Mouse (Mus musculus): ENCODE results near the gene Dnmt3a. TPM values are rescaled to one million over a fixed set of nuclear protein-coding genes. Genes with fewer than 3 reads are reported as not detected.

The Dnmt3a gene
- 114 and 135 TPM in 2 replicates for polyA plus RNA-seq (2015; fragmentation: Nextera tagmentation; extraction: Ambion mirVana)

DNA sequence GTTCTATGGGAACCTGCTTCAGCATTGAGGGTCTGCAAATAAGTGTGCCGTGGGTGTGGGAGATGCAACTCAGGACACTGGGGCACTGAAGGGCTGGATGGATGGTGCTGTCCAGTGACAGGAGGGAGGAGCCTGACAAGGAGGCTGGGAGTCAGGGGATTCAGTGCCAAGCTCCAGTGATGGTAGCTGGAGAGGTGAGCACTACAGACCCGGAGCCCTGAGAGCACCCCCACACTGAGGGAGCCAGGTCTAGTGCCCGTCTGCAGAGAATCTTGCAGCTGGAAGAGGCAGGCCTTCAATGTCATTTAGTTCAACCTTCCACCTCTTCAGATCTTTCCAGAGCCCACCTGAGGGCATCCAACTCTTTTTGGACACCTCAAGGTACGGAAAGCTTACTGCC, at the start of gene Dnmt3a:
Gene Dnmt3a (plus strand): TSS at position 156 of the 400 bp plus-strand sequence.
- peak within 1 kb of the TSS; percentile 73 for H3K4me2 ChIP-seq (replicated peaks)
- peaks cover 35% of the 10 kb centered on the region for H3K4me1 ChIP-seq
- peak within 1 kb of the TSS; percentile 85 for H3K9ac ChIP-seq
- 25% methylated on average over 4 of the region's 4 CpGs for WGBS
- peak within 1 kb of the TSS; percentile 94 for H3K27ac ChIP-seq (replicated peaks)
- no peaks in the 10 kb centered on the region for H3K27me3 ChIP-seq
- H3K36me3 ChIP-seq = no peaks in the 10 kb centered on the region
- H3K4me3 ChIP-seq (replicated peaks) = peak within 1 kb of the TSS; percentile 71
- no peak for ATAC-seq (ENCODE audit: insufficient number of reproducible peaks, low FRiP score, low TSS enrichment, low read depth)
- no peaks in the 10 kb centered on the region for H3K9me3 ChIP-seq (replicated peaks)

DNA sequence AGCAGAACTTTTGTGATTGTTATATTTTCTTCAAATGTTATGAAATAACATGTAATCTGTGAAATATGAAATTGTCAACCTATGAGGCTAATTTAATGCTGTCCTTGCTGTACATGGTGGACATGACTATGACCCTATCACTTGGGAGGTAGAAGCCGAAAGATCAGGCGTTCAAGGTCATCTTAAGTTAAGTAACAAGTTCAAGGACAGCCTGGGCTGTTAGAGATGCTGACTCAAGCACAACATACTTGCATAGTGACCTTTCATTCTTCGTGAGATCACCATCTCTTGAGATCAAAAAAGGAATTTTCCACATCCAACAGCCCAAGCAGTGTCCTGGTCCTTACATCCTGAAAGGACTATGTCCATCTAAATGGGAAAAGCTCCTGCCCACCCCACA, 49.6 kb upstream of the Dnmt3a start:
- WGBS = 91% methylated on average over 3 of the region's 3 CpGs
- peaks cover 4% of the 10 kb centered on the region; the same call in 1 of the 2 replicates for H3K4me1 ChIP-seq
- H3K27ac ChIP-seq (replicated peaks) = no peak overlapping the region
- no peak overlapping the region for H3K4me2 ChIP-seq (replicated peaks)
- no peak overlapping the region for H3K9ac ChIP-seq
- no peak overlapping the region for H3K4me3 ChIP-seq (replicated peaks)
- no peak for ATAC-seq (ENCODE audit: insufficient number of reproducible peaks, low FRiP score, low TSS enrichment, low read depth)
- peaks cover 17% of the 10 kb centered on the region for H3K36me3 ChIP-seq
- no peaks in the 10 kb centered on the region for H3K27me3 ChIP-seq
- no peaks in the 10 kb centered on the region for H3K9me3 ChIP-seq (replicated peaks)

DNA sequence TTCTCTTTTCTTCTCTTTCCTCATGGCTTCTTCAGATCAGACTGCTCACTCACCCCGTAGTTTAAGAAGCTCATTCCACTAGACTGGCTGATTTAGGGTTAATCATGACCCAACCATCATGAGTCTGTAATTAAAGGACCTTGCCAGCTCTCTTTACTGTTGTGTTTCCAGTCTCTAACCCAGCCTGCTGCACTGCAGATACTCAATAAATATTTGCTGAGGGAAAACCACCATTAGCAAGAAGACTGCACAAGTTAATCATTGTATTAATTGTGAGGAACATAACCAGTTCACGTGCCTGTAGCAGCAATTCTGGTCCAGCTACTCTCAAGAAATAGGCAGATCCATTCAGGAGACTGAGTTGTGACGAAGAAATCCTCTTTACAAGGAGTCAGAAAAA, 47.7 kb upstream of the Dnmt3a start:
- no peaks in the 10 kb centered on the region for H3K9me3 ChIP-seq (replicated peaks)
- peaks cover 6% of the 10 kb centered on the region; the same call in 1 of the 2 replicates for H3K36me3 ChIP-seq
- H3K4me2 ChIP-seq (replicated peaks) = no peak overlapping the region
- no peaks in the 10 kb centered on the region for H3K27me3 ChIP-seq
- H3K4me3 ChIP-seq (replicated peaks) = no peak overlapping the region
- no peak for ATAC-seq (ENCODE audit: insufficient number of reproducible peaks, low FRiP score, low TSS enrichment, low read depth)
- H3K27ac ChIP-seq (replicated peaks) = no peak overlapping the region
- WGBS = 89% methylated on average over 3 of the region's 3 CpGs
- no peak overlapping the region for H3K9ac ChIP-seq
- peaks cover 4% of the 10 kb centered on the region; the same call in 1 of the 2 replicates for H3K4me1 ChIP-seq

DNA sequence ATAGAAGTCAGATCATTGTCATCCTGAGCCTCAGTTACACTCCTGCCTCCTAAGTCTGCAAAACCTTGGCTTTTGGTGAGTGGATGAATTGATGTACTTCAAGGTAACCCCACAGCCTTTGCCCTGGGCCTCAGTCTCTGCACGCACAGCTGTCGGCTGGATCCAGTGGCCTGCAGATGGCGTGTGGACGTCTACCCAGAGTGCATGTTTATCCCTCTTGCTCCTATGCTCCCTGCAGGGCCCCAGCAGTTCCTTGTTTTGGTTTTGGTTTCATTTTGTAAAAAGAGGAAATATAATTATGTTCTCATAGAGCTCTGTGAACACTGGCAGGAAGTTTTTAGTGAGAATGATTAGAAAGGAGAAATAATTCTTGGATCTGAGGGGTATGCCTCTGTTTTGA, 46.4 kb upstream of the Dnmt3a start:
- H3K4me2 ChIP-seq (replicated peaks) = no peak overlapping the region
- no peak overlapping the region for H3K9ac ChIP-seq
- H3K27ac ChIP-seq (replicated peaks) = 0 out of 2 replicates have a peak overlapping the region, but pooled peaks have one; percentile 44
- no peak overlapping the region for H3K4me3 ChIP-seq (replicated peaks)
- H3K9me3 ChIP-seq (replicated peaks) = no peaks in the 10 kb centered on the region
- no peaks in the 10 kb centered on the region for H3K36me3 ChIP-seq
- peaks cover 4% of the 10 kb centered on the region; the same call in 1 of the 2 replicates for H3K4me1 ChIP-seq
- peak; percentile 63 for ATAC-seq (ENCODE audit: insufficient number of reproducible peaks, low FRiP score, low TSS enrichment, low read depth)
- no peaks in the 10 kb centered on the region for H3K27me3 ChIP-seq
- WGBS = 32% methylated on average over 4 of the region's 4 CpGs

DNA sequence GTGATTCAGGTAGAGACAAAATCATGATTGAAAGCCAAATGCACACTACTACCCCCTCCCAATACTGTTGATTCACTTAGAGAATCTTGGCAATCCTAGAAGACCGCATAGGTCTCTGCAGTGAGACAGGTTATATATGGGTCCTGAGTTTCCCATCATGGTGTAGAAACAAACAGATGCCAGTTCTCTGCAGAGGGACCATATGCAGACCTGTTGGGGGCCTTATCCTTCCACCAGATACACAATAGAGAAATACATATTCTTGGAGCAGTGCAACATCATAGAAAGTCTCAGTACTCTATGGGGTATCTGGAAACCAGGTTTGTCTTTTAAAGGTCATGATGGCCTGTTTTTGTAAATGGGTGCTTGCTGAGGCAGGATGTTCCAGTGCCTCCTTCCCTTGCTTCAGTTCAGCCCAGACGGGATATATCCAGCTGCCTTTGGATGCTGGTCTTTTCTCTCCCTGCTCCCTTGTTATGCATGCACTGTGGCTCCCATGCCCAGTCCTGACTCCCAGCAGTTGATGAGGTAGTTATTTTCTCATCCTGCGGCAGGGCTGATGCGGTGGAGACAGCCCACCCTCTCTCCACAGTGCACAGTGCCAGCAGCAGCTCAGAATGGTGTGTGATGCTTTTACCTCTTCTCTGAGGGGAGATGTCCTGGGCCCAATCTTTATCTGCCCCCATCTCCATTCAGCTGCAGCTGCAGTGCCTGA, 44.8 kb upstream of the Dnmt3a start:
- Histone ChIP-seq H3K36me3 (no peaks in the 10 kb centered on the region), H3K4me1 (peaks cover 4% of the 10 kb centered on the region; the same call in 1 of the 2 replicates), H3K9me3 (replicated peaks) (no peaks in the 10 kb centered on the region), H3K27me3 (no peaks in the 10 kb centered on the region), H3K4me2 (replicated peaks) (no peak overlapping the region), H3K4me3 (replicated peaks) (no peak overlapping the region), H3K9ac (no peak overlapping the region), H3K27ac (replicated peaks) (no peak overlapping the region)
- WGBS = 75% methylated on average over 4 of the region's 4 CpGs
- no peak for ATAC-seq (ENCODE audit: insufficient number of reproducible peaks, low FRiP score, low TSS enrichment, low read depth)

DNA sequence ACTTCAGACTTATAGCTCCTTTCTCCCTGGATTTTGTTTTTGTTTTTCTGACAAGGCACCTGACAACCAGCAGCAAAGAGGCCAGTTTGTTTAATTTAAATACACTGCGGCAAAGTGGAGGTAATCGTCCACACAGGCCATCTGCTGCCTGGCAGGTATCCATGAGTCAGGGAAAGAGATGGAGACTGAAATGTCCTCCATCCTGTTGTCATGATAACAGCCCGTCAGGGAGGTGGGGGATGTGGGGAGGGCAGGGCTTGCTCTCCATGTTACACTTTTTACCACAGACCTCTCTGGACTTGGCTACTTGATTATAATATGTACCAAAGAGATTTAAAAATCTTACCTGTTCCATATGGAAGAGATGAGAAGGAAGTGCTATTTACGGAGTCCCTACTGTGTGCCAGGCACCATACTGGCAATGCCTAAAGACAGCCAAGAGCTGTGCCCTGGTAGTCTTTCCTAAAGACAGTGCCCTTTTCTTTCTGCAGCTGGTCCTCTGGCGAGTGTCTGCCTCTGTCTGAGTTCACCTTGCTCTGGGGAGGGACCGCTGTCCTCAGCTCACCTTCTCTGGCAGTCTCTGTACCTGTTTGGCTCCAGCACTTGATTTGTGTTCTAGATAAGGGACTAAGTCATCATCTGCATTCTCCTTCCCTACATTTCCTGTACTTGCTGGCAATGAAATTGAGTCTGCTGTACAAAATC, 44.1 kb upstream of the Dnmt3a start:
- Histone ChIP-seq H3K9ac (no peak overlapping the region), H3K4me3 (replicated peaks) (no peak overlapping the region), H3K4me1 (peaks cover 4% of the 10 kb centered on the region; the same call in 1 of the 2 replicates), H3K36me3 (no peaks in the 10 kb centered on the region), H3K9me3 (replicated peaks) (no peaks in the 10 kb centered on the region), H3K27ac (replicated peaks) (no peak overlapping the region), H3K4me2 (replicated peaks) (no peak overlapping the region), H3K27me3 (no peaks in the 10 kb centered on the region)
- WGBS = 79% methylated on average over 6 of the region's 6 CpGs
- no peak for ATAC-seq (ENCODE audit: insufficient number of reproducible peaks, low FRiP score, low TSS enrichment, low read depth)

DNA sequence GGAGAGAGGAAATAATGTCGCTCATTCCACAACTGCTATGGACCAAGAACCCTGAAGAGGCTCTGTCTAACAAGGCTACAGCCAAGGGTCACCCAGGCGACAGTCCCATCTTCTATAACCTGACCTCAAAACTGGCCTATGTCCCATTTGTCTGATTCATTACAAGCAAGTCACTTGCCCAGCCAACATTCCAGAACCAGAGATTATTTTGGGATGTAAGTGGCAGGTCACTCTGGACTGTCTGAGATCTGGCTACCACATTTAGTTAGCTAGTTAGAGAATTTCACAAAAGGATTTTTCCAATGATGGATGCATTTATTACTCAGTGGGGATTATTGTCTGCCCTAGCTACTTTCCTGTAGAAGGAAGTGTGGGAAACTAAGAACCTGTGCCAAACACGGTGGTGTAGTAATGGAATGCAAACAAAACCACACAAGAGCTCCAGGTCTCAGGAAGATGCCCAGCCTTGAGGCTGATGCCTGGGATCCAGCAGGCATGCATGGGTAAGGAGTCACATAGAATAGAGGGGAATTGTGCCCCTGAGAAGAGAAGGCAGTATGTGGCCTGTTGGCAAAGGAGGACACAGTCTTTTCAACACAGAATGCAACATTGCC, 41.5 kb upstream of the Dnmt3a start:
- Histone ChIP-seq H3K27me3 (no peaks in the 10 kb centered on the region), H3K9ac (no peak overlapping the region), H3K4me2 (replicated peaks) (no peak overlapping the region), H3K4me3 (replicated peaks) (no peak overlapping the region), H3K36me3 (no peaks in the 10 kb centered on the region), H3K4me1 (peaks cover 2% of the 10 kb centered on the region; the same call in 1 of the 2 replicates), H3K9me3 (replicated peaks) (no peaks in the 10 kb centered on the region), H3K27ac (replicated peaks) (no peak overlapping the region)
- 65% methylated on average over 3 of the region's 3 CpGs for WGBS
- no peak for ATAC-seq (ENCODE audit: insufficient number of reproducible peaks, low FRiP score, low TSS enrichment, low read depth)

DNA sequence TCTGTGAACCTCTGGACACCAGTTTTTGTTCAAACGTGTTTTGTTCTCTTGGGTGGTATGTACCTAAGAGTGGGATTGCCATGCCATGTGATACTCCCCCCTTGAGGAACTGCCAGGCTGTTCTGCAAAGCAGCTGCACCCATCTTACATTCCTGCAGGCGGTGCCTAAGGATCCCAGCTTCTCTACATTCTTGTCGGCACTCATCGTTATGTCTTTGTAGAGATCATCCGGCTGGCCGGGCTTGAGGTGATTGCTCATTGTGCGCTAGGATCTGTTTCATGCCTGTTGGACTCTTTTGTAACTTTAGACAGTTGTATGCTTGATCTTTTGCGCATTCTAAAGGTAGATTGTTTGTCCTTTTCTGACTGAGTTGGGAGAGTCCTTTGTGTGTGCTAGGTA, 38.4 kb upstream of the Dnmt3a start:
- Histone ChIP-seq H3K36me3 (no peaks in the 10 kb centered on the region; the same call in 1 of the 2 replicates), H3K27ac (replicated peaks) (no peak overlapping the region), H3K4me1 (no peaks in the 10 kb centered on the region), H3K9me3 (replicated peaks) (no peaks in the 10 kb centered on the region), H3K27me3 (no peaks in the 10 kb centered on the region), H3K4me3 (replicated peaks) (no peak overlapping the region), H3K4me2 (replicated peaks) (no peak overlapping the region), H3K9ac (no peak overlapping the region)
- 63% methylated on average over 8 of the region's 8 CpGs for WGBS
- ATAC-seq (ENCODE audit: insufficient number of reproducible peaks, low FRiP score, low TSS enrichment, low read depth) = no peak; the same call in 1 of the 2 replicates

DNA sequence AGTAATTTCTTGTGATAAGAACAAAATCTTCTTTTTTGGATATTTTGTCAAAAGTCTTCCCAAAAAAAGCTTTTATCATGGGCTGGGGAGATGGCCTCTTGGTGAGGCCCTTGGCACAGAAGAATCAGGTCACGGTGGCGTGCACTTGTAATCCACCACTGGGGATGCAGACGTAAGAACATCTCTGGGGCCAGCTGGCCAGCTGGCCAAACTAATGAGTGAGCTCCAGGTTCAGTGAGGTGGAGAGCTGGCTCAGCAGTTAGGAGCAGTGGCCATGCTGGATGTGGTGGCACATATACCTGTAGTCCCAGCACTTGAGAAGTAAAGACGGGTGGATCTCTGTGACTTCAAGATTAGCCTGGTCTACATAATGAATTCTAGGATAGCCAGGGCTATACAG, 37.4 kb upstream of the Dnmt3a start:
- H3K9ac ChIP-seq = no peak overlapping the region
- H3K9me3 ChIP-seq (replicated peaks) = no peaks in the 10 kb centered on the region
- no peaks in the 10 kb centered on the region for H3K4me1 ChIP-seq
- H3K27ac ChIP-seq (replicated peaks) = no peak overlapping the region
- peaks cover 7% of the 10 kb centered on the region; the same call in 1 of the 2 replicates for H3K36me3 ChIP-seq
- ATAC-seq (ENCODE audit: insufficient number of reproducible peaks, low FRiP score, low TSS enrichment, low read depth) = no peak
- 88% methylated on average over 4 of the region's 4 CpGs for WGBS
- H3K4me2 ChIP-seq (replicated peaks) = no peak overlapping the region
- H3K27me3 ChIP-seq = no peaks in the 10 kb centered on the region
- H3K4me3 ChIP-seq (replicated peaks) = no peak overlapping the region

DNA sequence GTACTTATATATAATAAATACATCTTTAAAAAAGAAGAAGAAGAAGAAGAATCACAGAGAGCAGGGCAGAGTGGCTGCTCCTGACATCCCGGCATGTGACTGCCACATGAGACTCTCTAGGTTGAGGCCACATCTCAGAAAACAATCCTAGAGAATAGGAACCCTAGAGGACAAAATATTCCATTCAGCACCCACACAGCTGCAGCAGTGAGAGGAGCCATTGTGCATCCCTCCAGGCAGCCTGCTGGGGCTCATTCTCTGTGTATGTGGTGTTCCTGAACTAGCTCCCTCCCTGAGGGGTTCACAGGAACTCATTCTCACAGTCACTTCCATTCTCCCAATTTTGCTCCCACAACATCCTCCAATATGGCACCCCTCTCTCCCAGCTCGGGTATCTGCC, 35.3 kb upstream of the Dnmt3a start:
- no peak overlapping the region for H3K4me3 ChIP-seq (replicated peaks)
- H3K9me3 ChIP-seq (replicated peaks) = no peaks in the 10 kb centered on the region
- H3K4me2 ChIP-seq (replicated peaks) = no peak overlapping the region
- no peaks in the 10 kb centered on the region for H3K27me3 ChIP-seq
- H3K4me1 ChIP-seq = no peaks in the 10 kb centered on the region
- 77% methylated on average over 2 of the region's 2 CpGs for WGBS
- H3K9ac ChIP-seq = no peak overlapping the region
- no peak overlapping the region for H3K27ac ChIP-seq (replicated peaks)
- peaks cover 26% of the 10 kb centered on the region; the same call in 1 of the 2 replicates for H3K36me3 ChIP-seq
- ATAC-seq (ENCODE audit: insufficient number of reproducible peaks, low FRiP score, low TSS enrichment, low read depth) = no peak

DNA sequence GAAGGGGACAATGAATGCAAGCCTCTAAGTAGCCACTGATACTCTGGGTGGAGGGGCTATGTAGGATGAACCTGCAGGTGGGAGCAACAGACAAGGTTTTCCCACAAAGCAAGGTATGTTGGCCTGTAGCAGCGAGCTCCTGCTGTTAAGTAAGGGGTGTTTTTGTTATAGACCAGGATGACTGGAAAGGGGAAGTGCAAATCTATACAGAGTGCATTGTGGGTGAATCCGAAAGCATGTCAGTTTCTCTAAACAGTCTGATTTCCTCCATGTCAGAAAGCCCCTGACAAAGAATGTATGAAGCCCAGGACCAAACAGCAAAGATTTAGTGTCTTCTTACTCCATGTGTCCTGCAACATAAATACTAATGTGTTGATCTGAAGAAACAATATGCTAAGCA, 34.7 kb upstream of the Dnmt3a start:
- Histone ChIP-seq H3K4me1 (no peaks in the 10 kb centered on the region), H3K9me3 (replicated peaks) (no peaks in the 10 kb centered on the region), H3K36me3 (peaks cover 28% of the 10 kb centered on the region; the same call in 1 of the 2 replicates), H3K4me3 (replicated peaks) (no peak overlapping the region), H3K4me2 (replicated peaks) (no peak overlapping the region), H3K9ac (no peak overlapping the region), H3K27me3 (no peaks in the 10 kb centered on the region), H3K27ac (replicated peaks) (no peak overlapping the region)
- no peak for ATAC-seq (ENCODE audit: insufficient number of reproducible peaks, low FRiP score, low TSS enrichment, low read depth)
- WGBS = 94% methylated on average over 2 of the region's 2 CpGs
